Mouse (Mus musculus) MEL (cell line): Measurements from ENCODE around the gene Atrnl1.

Experiments used
- CTCF ChIP-seq, 3 experiments: IDR thresholded peaks in 2 of 3; conservative IDR thresholded peaks in 1 of 3; 2 replicates each; pipeline ENCODE4 v1.5.1; 2011 to 2012; ENCODE audit warnings: low read length in 3 of 3, low read depth in 2 of 3, mild to moderate bottlenecking in 2 of 3, improper control_type of control experiment in 1 of 3, inconsistent platforms in 1 of 3, mixed read lengths in 1 of 3, moderate library complexity in 1 of 3; ENCODE audit not compliant: control insufficient read depth in 1 of 3, insufficient read depth in 1 of 3, poor library complexity in 1 of 3, severe bottlenecking in 1 of 3
- E2F4 ChIP-seq: IDR thresholded peaks from 2 replicates; pipeline ENCODE4 v1.6.1; 2011; ENCODE audit warnings: low read depth, low read length, improper control_type of control experiment, borderline replicate concordance
- HCFC1 ChIP-seq: IDR thresholded peaks from 2 replicates; pipeline ENCODE4 v1.6.1; 2012; ENCODE audit warnings: low read depth, mild to moderate bottlenecking, inconsistent platforms, low read length, improper control_type of control experiment, moderate library complexity
- JUND ChIP-seq: IDR thresholded peaks from 2 replicates; pipeline ENCODE4 v1.6.1; 2011; ENCODE audit warnings: low read depth, mild to moderate bottlenecking, improper control_type of control experiment, low read length
- MAFK ChIP-seq: IDR thresholded peaks from 2 replicates; pipeline ENCODE4 v1.6.1; 2011; ENCODE audit warnings: low read depth, mild to moderate bottlenecking, low read length, improper control_type of control experiment, borderline replicate concordance
- MYC ChIP-seq: IDR thresholded peaks from 2 replicates; pipeline ENCODE4 v1.6.1; 2011; ENCODE audit warnings: low read depth, mild to moderate bottlenecking, low read length, improper control_type of control experiment, moderate library complexity
- NELFE ChIP-seq: IDR thresholded peaks from 2 replicates; pipeline ENCODE4 v1.6.1; 2011; ENCODE audit warnings: low read depth, low read length, improper control_type of control experiment
- POLR2A ChIP-seq, 2 experiments: IDR thresholded peaks; 2 replicates each; pipeline ENCODE4 v1.6.1; 2011 to 2012; ENCODE audit warnings: low read length in 2 of 2, mild to moderate bottlenecking in 2 of 2, control low read depth in 1 of 2, improper control_type of control experiment in 1 of 2, low read depth in 1 of 2, moderate library complexity in 1 of 2; ENCODE audit not compliant: control insufficient read depth in 1 of 2, insufficient read depth in 1 of 2, poor library complexity in 1 of 2
- POLR2AphosphoS2 ChIP-seq: IDR thresholded peaks from 2 replicates; pipeline ENCODE4 v1.6.1; 2011; ENCODE audit warnings: low read length, improper control_type of control experiment
- POLR2AphosphoS5 ChIP-seq: IDR thresholded peaks from 2 replicates; pipeline ENCODE4 v1.6.1; 2012; ENCODE audit warnings: low read depth, borderline replicate concordance, mild to moderate bottlenecking, inconsistent platforms, low read length, moderate library complexity, mixed read lengths
- TAL1 ChIP-seq: IDR thresholded peaks from 2 replicates; pipeline ENCODE4 v1.6.1; 2012; ENCODE audit warnings: mild to moderate bottlenecking, inconsistent platforms, low read length, moderate library complexity, mixed read lengths
- ZMIZ1 ChIP-seq: IDR thresholded peaks from 2 replicates; pipeline ENCODE4 v1.6.1; 2012; ENCODE audit warnings: low read depth, mild to moderate bottlenecking, inconsistent platforms, low read length, improper control_type of control experiment, moderate library complexity

DNA sequence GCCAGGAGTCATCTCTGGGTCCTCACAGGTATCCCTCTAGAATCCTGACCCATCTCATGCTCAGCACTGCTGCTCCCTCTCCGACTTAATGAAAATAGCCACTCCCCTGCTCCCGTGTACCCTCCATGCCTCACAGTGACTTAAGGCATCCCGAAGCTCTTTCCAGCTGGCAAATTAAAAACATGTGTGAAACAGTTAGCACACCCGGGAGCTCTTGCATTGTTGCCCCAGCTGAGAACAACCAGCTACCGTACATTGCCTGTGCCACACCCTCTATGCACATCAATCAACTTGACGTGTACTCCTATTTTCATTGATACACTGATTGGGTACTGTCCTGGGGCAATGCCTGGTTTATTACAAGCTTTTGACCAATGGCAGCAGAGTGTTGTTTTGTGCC lies 510.8 kb downstream of the Atrnl1 start:
- TF ChIP-seq MAFK, result no peak
- TF ChIP-seq TAL1, result no peak
- TF ChIP-seq POLR2AphosphoS5, result no peak
- TF ChIP-seq POLR2A (IDR thresholded peaks at IDR 0.05; ENCODE audit: control insufficient read depth in 1 of 2, insufficient read depth in 1 of 2, low read depth in 1 of 2, low read length in 2 of 2, poor library complexity in 1 of 2), result no peak
- no peak for TF ChIP-seq ZMIZ1
- no peak for TF ChIP-seq CTCF (IDR thresholded peaks at IDR 0.05 in 2 of 3, conservative IDR thresholded peaks at IDR 0.05 in 1 of 3; ENCODE audit: control insufficient read depth in 1 of 3, insufficient read depth in 1 of 3, low read depth in 2 of 3, low read length in 3 of 3, poor library complexity in 1 of 3, severe bottlenecking in 1 of 3)
- TF ChIP-seq JUND, result no peak
- no peak for TF ChIP-seq MYC
- no peak for TF ChIP-seq POLR2AphosphoS2
- TF ChIP-seq E2F4, result no peak
- TF ChIP-seq HCFC1, result no peak
- no peak for TF ChIP-seq NELFE
